Comparison of ENCODE assay signal across 10 mouse cellular contexts in the genomic region with DNA sequence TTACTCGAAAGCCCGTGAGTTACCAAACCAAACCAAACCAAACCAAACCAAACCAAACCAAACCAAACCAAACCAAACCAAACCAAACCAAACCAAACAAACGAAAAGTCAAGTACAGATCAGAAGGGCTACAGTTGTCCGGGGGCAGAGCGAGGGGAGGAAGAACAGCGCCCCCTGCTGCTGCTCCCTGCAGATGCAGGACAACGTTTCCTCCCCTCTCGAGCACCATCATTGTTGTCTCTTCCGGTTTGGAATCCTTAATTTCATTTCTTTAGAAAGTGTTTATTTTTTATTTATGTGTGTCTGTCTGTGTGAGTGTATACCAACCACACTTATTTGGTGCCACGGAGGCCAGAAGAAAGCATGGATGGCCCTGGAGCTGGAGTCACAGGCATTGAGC. TPM values are rescaled to one million over a fixed set of nuclear protein-coding genes. Genes with fewer than 3 reads are reported as not detected.
A peak's percentile ranks its signal among the peaks of the same experiment; 100 is the strongest.
DNase-seq lines count a peak whose midpoint lies in the region; ATAC-seq and TF ChIP-seq lines count a peak whose summit lies in the region.
"Had no signal": no experiment of that assay in that cellular context is flagged by ENCODE, and none has a peak within 500 bp of the region (broad histone marks: within the 10 kb centered on the region; RNA-seq: fewer than 3 reads in every experiment).

No protein-coding gene starts in this region.

- no peaks in the 10 kb centered on the region for H3K4me1 ChIP-seq in forebrain, postnatal 0 days (ENCODE audit: insufficient read depth)
- no peaks in the 10 kb centered on the region for H3K4me1 ChIP-seq in forebrain, embryonic 11.5 days (replicated peaks; ENCODE audit: control insufficient read depth, insufficient read depth, low read length)
- H3K4me1 ChIP-seq in bone marrow, adult 2 months (ENCODE audit: control insufficient read depth, insufficient read depth, low read length): no peaks in the 10 kb centered on the region
- H3K4me1 ChIP-seq in forebrain, embryonic 10.5 days: no peaks in the 10 kb centered on the region
- H3K4me1 ChIP-seq in hindbrain, embryonic 16.5 days (ENCODE audit: control insufficient read depth, insufficient read depth, low read depth, low read length): no peaks in the 10 kb centered on the region
- H3K4me1 ChIP-seq: limb, embryonic 13.5 days; neural tube, embryonic 13.5 days had no signal

- ATAC-seq in forebrain, postnatal 0 days: no peak
- no peak for ATAC-seq in forebrain, embryonic 11.5 days (replicated peaks; ENCODE audit: low FRiP score)
- ATAC-seq in hindbrain, embryonic 16.5 days: no peak

- H3K9ac ChIP-seq in forebrain, postnatal 0 days: no peak overlapping the region
- H3K9ac ChIP-seq in forebrain, embryonic 11.5 days (ENCODE audit: low read length): no peak overlapping the region
- H3K9ac ChIP-seq in hindbrain, embryonic 16.5 days (ENCODE audit: low read depth, low read length): no peak overlapping the region
- H3K9ac ChIP-seq: limb, embryonic 13.5 days; neural tube, embryonic 13.5 days had no signal

- WGBS in forebrain, postnatal 0 days: 74% methylated on average over 10 of the region's 10 CpGs
- 69% methylated on average over 10 of the region's 10 CpGs for WGBS in forebrain, embryonic 11.5 days
- 51% methylated on average over 10 of the region's 10 CpGs for WGBS in bone marrow, adult 2 months
- 69% methylated on average over 10 of the region's 10 CpGs for WGBS in forebrain, embryonic 10.5 days
- WGBS in hindbrain, embryonic 16.5 days: 73% methylated on average over 10 of the region's 10 CpGs

- H3K36me3 ChIP-seq in forebrain, postnatal 0 days (ENCODE audit: insufficient read depth): no peaks in the 10 kb centered on the region
- no peaks in the 10 kb centered on the region for H3K36me3 ChIP-seq in forebrain, embryonic 11.5 days (ENCODE audit: control insufficient read depth, insufficient read depth, low read length)
- no peaks in the 10 kb centered on the region for H3K36me3 ChIP-seq in forebrain, embryonic 10.5 days (replicated peaks)
- H3K36me3 ChIP-seq in hindbrain, embryonic 16.5 days (ENCODE audit: control insufficient read depth, insufficient read depth, low read length): no peaks in the 10 kb centered on the region
- H3K36me3 ChIP-seq: limb, embryonic 13.5 days; neural tube, embryonic 13.5 days had no signal

- TF ChIP-seq POLR2A in bone marrow, adult 2 months (IDR thresholded peaks at IDR 0.05; ENCODE audit: borderline replicate concordance, control insufficient read depth, low read depth, low read length): no peak

- H3K9me3 ChIP-seq in forebrain, postnatal 0 days (ENCODE audit: low read length): no peaks in the 10 kb centered on the region
- no peaks in the 10 kb centered on the region for H3K9me3 ChIP-seq in forebrain, embryonic 11.5 days (ENCODE audit: control insufficient read depth, low read length)
- H3K9me3 ChIP-seq in forebrain, embryonic 10.5 days: no peaks in the 10 kb centered on the region
- H3K9me3 ChIP-seq in hindbrain, embryonic 16.5 days (ENCODE audit: control insufficient read depth, low read length): no peaks in the 10 kb centered on the region
- H3K9me3 ChIP-seq: limb, embryonic 13.5 days; neural tube, embryonic 13.5 days had no signal

- no peak overlapping the region for H3K27ac ChIP-seq in forebrain, postnatal 0 days (ENCODE audit: low read depth, low read length)
- H3K27ac ChIP-seq in forebrain, embryonic 11.5 days (ENCODE audit: low read depth, low read length): no peak overlapping the region
- H3K27ac ChIP-seq in bone marrow, adult 2 months (ENCODE audit: control insufficient read depth, insufficient read depth, low read depth, low read length, poor library complexity): no peak overlapping the region
- H3K27ac ChIP-seq in forebrain, embryonic 10.5 days: no peak overlapping the region
- H3K27ac ChIP-seq in hindbrain, embryonic 16.5 days (ENCODE audit: low read depth, low read length): no peak overlapping the region
- H3K27ac ChIP-seq: limb, embryonic 13.5 days; neural tube, embryonic 13.5 days had no signal

- no peaks in the 10 kb centered on the region; the same call in 1 of the 2 replicates for H3K27me3 ChIP-seq in forebrain, postnatal 0 days (ENCODE audit: insufficient read depth, low read length)
- no peaks in the 10 kb centered on the region for H3K27me3 ChIP-seq in forebrain, embryonic 11.5 days (ENCODE audit: control insufficient read depth, insufficient read depth, low read length)
- H3K27me3 ChIP-seq in forebrain, embryonic 10.5 days (ENCODE audit: poor library complexity, severe bottlenecking): no peaks in the 10 kb centered on the region
- H3K27me3 ChIP-seq in hindbrain, embryonic 16.5 days (replicated peaks; ENCODE audit: control insufficient read depth, insufficient read depth, low read length): no peaks in the 10 kb centered on the region
- H3K27me3 ChIP-seq: neural tube, embryonic 13.5 days had no signal

- no peak overlapping the region for H3K4me2 ChIP-seq in forebrain, postnatal 0 days (ENCODE audit: low read depth)
- no peak overlapping the region for H3K4me2 ChIP-seq in forebrain, embryonic 11.5 days (ENCODE audit: low read depth, low read length, severe bottlenecking)
- no peak overlapping the region for H3K4me2 ChIP-seq in hindbrain, embryonic 16.5 days (ENCODE audit: low read length)
- H3K4me2 ChIP-seq: limb, embryonic 13.5 days; neural tube, embryonic 13.5 days had no signal

- no peak overlapping the region for H3K4me3 ChIP-seq in forebrain, postnatal 0 days (ENCODE audit: low read depth, low read length)
- no peak overlapping the region for H3K4me3 ChIP-seq in forebrain, embryonic 11.5 days (ENCODE audit: low read depth, low read length)
- no peak overlapping the region for H3K4me3 ChIP-seq in bone marrow, adult 2 months (replicated peaks; ENCODE audit: control insufficient read depth, low read depth, low read length)
- no peak overlapping the region for H3K4me3 ChIP-seq in forebrain, embryonic 10.5 days
- H3K4me3 ChIP-seq in hindbrain, embryonic 16.5 days (ENCODE audit: low read length): no peak overlapping the region
- H3K4me3 ChIP-seq: limb, embryonic 13.5 days; neural tube, embryonic 13.5 days had no signal

- 0 out of 2 replicates have a peak, but pooled peaks have one; percentile 18 for TF ChIP-seq CTCF in forebrain, postnatal 0 days (IDR thresholded peaks at IDR 0.05; ENCODE audit: low read depth)
- peak; percentile 78 for TF ChIP-seq CTCF in bone marrow, adult 2 months (IDR thresholded peaks at IDR 0.05; ENCODE audit: control insufficient read depth, insufficient read depth, low read length)

- no peak for DNase-seq in forebrain, postnatal 0 days
- DNase-seq in forebrain, embryonic 11.5 days (ENCODE audit: low spot score): no peak
- peak; percentile 33 for DNase-seq in CD4-positive helper T cell, adult 2 months (ENCODE audit: low read depth, low spot score)
- peak; percentile 57 for DNase-seq in naive thymus-derived CD4-positive, alpha-beta T cell, adult 2 months (ENCODE audit: low read depth)
- no peak for DNase-seq in embryo, embryonic 10 days (ENCODE audit: low spot score)
- DNase-seq in forebrain, embryonic 10.5 days (ENCODE audit: extremely low spot score, low spot score): no peak

RNA-seq across cellular contexts. Expression of a gene that starts 26.7 kb away (rescaled TPM):
- total RNA-seq in forebrain, postnatal 0 days (2014; rRNA removed): 66.2 and 69.2 TPM in 2 replicates
- 179 and 203 TPM in 2 replicates for polyA plus RNA-seq in forebrain, postnatal 0 days (2015; fragmentation: Nextera tagmentation; extraction: Ambion mirVana)
- polyA plus RNA-seq in forebrain, embryonic 11.5 days (2014; fragmentation: Nextera tagmentation; extraction: Ambion mirVana): 96.2 and 101 TPM in 2 replicates
- 40.3 and 51.1 TPM in 2 replicates for polyA plus RNA-seq in bone marrow, adult 2 months (2011; ENCODE audit: insufficient read depth, insufficient read length, low replicate concordance, missing spikeins)
- 103 and 110 TPM in 2 replicates for polyA plus RNA-seq in forebrain, embryonic 10.5 days (2016; fragmentation: Nextera tagmentation; extraction: Ambion mirVana)
- 142 and 157 TPM in 2 replicates for polyA plus RNA-seq in hindbrain, embryonic 16.5 days (2015; fragmentation: Nextera tagmentation; extraction: Ambion mirVana)

Comparison
In these comparisons a context has a peak if more than half of its experiments do, and no peak if none do; other contexts are left out.
1. DNase-seq: peak in CD4-positive helper T cell, adult 2 months (single experiment) and naive thymus-derived CD4-positive, alpha-beta T cell, adult 2 months (single experiment); none in forebrain, postnatal 0 days (single experiment), forebrain, embryonic 11.5 days (single experiment), embryo, embryonic 10 days (single experiment) and forebrain, embryonic 10.5 days (single experiment).